Mouse (Mus musculus): Measurements from ENCODE around the gene Cacna1e.

DNA sequence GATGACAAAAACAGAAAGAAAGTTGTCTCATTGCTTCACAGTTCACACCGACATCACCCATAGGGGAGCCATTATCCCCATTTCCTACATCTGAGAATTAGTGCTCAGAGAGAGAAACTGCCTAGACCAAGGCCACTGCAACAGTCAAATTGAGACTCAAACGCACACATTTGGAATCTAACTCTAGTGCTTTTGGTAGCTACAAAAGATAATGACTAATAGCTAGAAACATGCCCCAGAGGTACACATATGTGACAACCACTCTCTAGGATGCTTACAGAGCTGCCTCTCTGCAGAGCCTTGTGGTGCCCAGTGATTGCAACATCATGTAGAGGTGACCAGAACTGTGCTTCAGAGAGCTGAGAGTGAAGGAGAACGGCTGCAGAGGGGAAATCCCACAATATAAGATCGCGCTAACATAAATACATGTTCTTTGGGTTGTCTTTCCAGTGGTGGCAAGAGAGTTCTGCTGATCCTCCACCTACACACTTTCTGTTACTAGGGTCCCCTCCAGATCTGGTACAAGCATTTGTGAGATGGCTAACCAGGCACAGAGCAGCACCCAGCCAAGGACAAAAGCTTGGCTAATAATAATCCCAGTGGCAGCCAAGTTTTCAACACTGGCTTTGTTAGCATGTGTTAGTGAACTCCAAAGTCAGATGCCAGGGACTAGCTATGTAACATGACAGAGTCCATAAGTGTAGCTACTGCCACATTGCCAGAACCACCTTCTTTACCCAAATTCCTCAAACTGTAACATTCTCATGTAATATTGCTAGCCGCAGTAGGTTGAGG, 237.9 kb downstream of the Cacna1e start:
- no peak for TF ChIP-seq CTCF (IDR thresholded peaks at IDR 0.05; ENCODE audit: low read depth, low read length)
- no peak for TF ChIP-seq POLR2AphosphoS5 (IDR thresholded peaks at IDR 0.05; ENCODE audit: insufficient replicate concordance, low read depth, low read length)
